Mouse (Mus musculus) skeletal muscle tissue, adult 2 months (tissue): ENCODE data around the gene Lrrc3b.

Experiments used
- DNase-seq: peaks from one replicate; pipeline ENCODE4 v3.0.0-alpha.2; 2012; ENCODE audit warnings: low read depth, low spot score

The Lrrc3b gene

GRCm38 (mm10) chr14:15331370-15331769 is 107.4 kb downstream of the Lrrc3b start:
- no peak for DNase-seq

- DNase-seq, result no peak
These were observed 108.6 kb downstream of the Lrrc3b start for GRCm38 (mm10) chr14:15330155-15330554.

DNA sequence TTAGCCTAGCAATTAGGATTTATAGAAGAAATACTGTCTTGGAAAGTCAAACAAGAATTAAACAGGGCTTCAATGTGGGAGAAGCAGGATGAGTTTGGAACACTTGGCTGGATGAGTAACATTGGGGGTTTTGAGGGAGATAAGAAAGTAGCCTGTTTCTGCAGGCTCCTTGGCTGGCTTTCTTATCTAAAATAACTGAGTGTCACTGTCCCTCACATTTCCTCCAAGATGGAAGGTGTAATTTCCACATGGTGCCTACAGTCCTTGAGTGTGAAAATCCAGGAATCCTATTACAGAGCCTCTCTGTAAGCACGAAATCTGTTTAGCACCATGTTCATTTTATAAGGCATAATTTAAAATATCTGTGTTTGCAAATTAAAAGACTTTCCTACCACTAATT is 112.9 kb downstream of the Lrrc3b start:
- no peak for DNase-seq

GRCm38 (mm10) chr14:15322441-15323123 is 116.2 kb downstream of the Lrrc3b start:
- DNase-seq, result no peak

DNA sequence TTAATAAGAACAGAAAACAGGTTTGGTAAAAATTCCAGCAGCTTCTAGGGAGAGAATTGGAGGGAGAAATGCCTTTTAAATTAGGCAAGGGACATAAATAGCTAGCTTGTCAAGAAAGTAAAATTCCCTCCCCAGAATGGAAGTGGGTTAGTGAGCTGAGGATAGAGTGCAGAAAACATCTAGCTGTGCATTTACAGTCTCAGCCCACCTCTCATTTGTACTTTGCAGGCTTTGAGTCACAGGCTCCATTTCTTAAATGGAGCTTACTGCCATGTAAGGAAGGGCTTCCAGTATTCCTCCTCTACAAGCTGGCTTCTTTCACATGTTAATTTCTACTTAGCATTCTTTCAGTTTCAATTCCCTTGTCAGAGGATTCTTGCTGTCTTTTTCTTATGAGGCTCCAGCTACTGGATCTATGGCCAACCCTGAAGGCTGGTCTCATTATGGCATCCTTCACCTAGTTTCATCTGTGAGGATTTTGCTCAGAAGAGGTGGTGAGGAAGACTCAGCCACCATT is 119.3 kb downstream of the Lrrc3b start:
- no peak for DNase-seq

- no peak for DNase-seq
These were observed 130.2 kb downstream of the Lrrc3b start for GRCm38 (mm10) chr14:15308576-15308975.
